Mouse (Mus musculus): ENCODE data around the gene Slc35b4.

Gene Slc35b4

GRCm38 (mm10) chr6:34170844-34171494, 5.9 kb downstream of the Slc35b4 start:
- DNase-seq (ENCODE audit: low spot score) = no peak

GRCm38 (mm10) chr6:34168834-34169233, 8.1 kb downstream of the Slc35b4 start:
- DNase-seq (ENCODE audit: low spot score) = no peak

GRCm38 (mm10) chr6:34163014-34163413, 13.9 kb downstream of the Slc35b4 start:
- no peak for DNase-seq (ENCODE audit: low spot score)

GRCm38 (mm10) chr6:34162607-34163006, 14.3 kb downstream of the Slc35b4 start:
- no peak for DNase-seq (ENCODE audit: low spot score)

- DNase-seq (ENCODE audit: low spot score) = no peak
Measured at GRCm38 (mm10) chr6:34161511-34161910, 15.4 kb downstream of the Slc35b4 start.

- DNase-seq (ENCODE audit: low spot score) = no peak
Measured at GRCm38 (mm10) chr6:34160816-34161310, 16.0 kb downstream of the Slc35b4 start.

GRCm38 (mm10) chr6:34159998-34160815, 16.7 kb downstream of the Slc35b4 start:
- DNase-seq (ENCODE audit: low spot score) = no peak

GRCm38 (mm10) chr6:34156841-34157748, 19.8 kb downstream of the Slc35b4 start:
- DNase-seq (ENCODE audit: low spot score) = no peak

- peak; percentile 53 for DNase-seq (ENCODE audit: low spot score)
Measured at GRCm38 (mm10) chr6:34156057-34156456, 20.9 kb downstream of the Slc35b4 start.

- no peak for DNase-seq (ENCODE audit: low spot score)
Measured at GRCm38 (mm10) chr6:34155137-34155804, 21.6 kb downstream of the Slc35b4 start.

- no peak for DNase-seq (ENCODE audit: low spot score)
Measured at GRCm38 (mm10) chr6:34154202-34154601, 22.7 kb downstream of the Slc35b4 start.

GRCm38 (mm10) chr6:34153069-34154052, 23.6 kb downstream of the Slc35b4 start:
- DNase-seq (ENCODE audit: low spot score) = no peak

- no peak for DNase-seq (ENCODE audit: low spot score)
Measured at GRCm38 (mm10) chr6:34149821-34150220, 27.1 kb downstream of the Slc35b4 start.

- no peak for DNase-seq (ENCODE audit: low spot score)
Measured at GRCm38 (mm10) chr6:34149066-34149465, 27.8 kb downstream of the Slc35b4 start.

- no peak for DNase-seq (ENCODE audit: low spot score)
Measured at GRCm38 (mm10) chr6:34148639-34149038, 28.3 kb downstream of the Slc35b4 start.

- no peak for DNase-seq (ENCODE audit: low spot score)
Measured at GRCm38 (mm10) chr6:34148021-34148420, 28.9 kb downstream of the Slc35b4 start.

GRCm38 (mm10) chr6:34146042-34146441, 30.9 kb downstream of the Slc35b4 start:
- DNase-seq (ENCODE audit: low spot score) = no peak

- no peak for DNase-seq (ENCODE audit: low spot score)
Measured at GRCm38 (mm10) chr6:34142931-34143330, 34.0 kb downstream of the Slc35b4 start.

GRCm38 (mm10) chr6:34138366-34138765, 38.5 kb downstream of the Slc35b4 start:
- DNase-seq (ENCODE audit: low spot score) = no peak

- DNase-seq (ENCODE audit: low spot score) = no peak
Measured at GRCm38 (mm10) chr6:34132391-34132790, 44.5 kb downstream of the Slc35b4 start.

Data from testis, postnatal 14 days (tissue).